Mouse (Mus musculus) CH12.LX (cell line): ENCODE measurements at regions not wholly inside any gene's neighbourhood (a gene's known extent, or its start where the extent isn't known, plus 50 kb on each side); places are given as distances from the start of the nearest gene placed in this dataset.

Experiments used
- DNase-seq: peaks from one replicate; pipeline ENCODE4 v3.0.0-alpha.2; 2013; ENCODE audit errors: extremely low read depth
- H3K27ac ChIP-seq: 2 replicates; pipeline ENCODE4 v1.5.1; 2012; ENCODE audit warnings: low read depth, mild to moderate bottlenecking, control low read depth, moderate library complexity; ENCODE audit not compliant: insufficient read depth
- H3K27me3 ChIP-seq: replicated peaks from 2 replicates; pipeline ENCODE3; 2012; ENCODE audit warnings: inconsistent platforms
- H3K36me3 ChIP-seq, 2 experiments: replicated peaks in 1 of 2; 2 replicates each; pipeline versions ENCODE3 to v1.6.1; 2012; ENCODE audit warnings: inconsistent platforms in 1 of 2, low read length in 1 of 2, mild to moderate bottlenecking in 1 of 2, mixed read lengths in 1 of 2, moderate library complexity in 1 of 2; ENCODE audit not compliant: control insufficient read depth in 1 of 2, insufficient read depth in 1 of 2
- H3K4me1 ChIP-seq, 2 experiments: 2 replicates each; pipeline ENCODE4 v1.6.1; 2012; ENCODE audit warnings: inconsistent platforms in 1 of 2, moderate library complexity in 1 of 2; ENCODE audit not compliant: insufficient read depth in 2 of 2, control insufficient read depth in 1 of 2
- H3K4me2 ChIP-seq: 2 replicates; pipeline ENCODE4 v1.6.1; 2012; ENCODE audit warnings: low read depth, mild to moderate bottlenecking, control low read depth; ENCODE audit not compliant: poor library complexity, insufficient read depth, severe bottlenecking
- H3K4me3 ChIP-seq, 3 experiments: fragments of 150-350 bp in 1 of 3; sonication (generic) in 1 of 3; replicated peaks in 1 of 3; 2 replicates each; pipeline versions ENCODE3 to v1.5.1; 2011 to 2012; ENCODE audit warnings: low read depth in 2 of 3, low read length in 2 of 3, mild to moderate bottlenecking in 2 of 3, moderate library complexity in 2 of 3, control low read depth in 1 of 3, improper control_type of control experiment in 1 of 3, inconsistent platforms in 1 of 3, mixed read lengths in 1 of 3; ENCODE audit not compliant: poor library complexity in 1 of 3
- H3K79me2 ChIP-seq: replicated peaks from 2 replicates; pipeline ENCODE4 v1.6.1; 2012; ENCODE audit warnings: mild to moderate bottlenecking, moderate library complexity; ENCODE audit not compliant: control insufficient read depth, poor library complexity, insufficient read depth, severe bottlenecking; ENCODE audit errors: extremely low read depth
- H3K9ac ChIP-seq: 2 replicates; pipeline ENCODE4 v1.6.1; 2012; ENCODE audit warnings: low read depth, mild to moderate bottlenecking, control low read depth, moderate library complexity; ENCODE audit not compliant: insufficient read depth
- H3K9me3 ChIP-seq: replicated peaks from 2 replicates; pipeline ENCODE3; 2012; ENCODE audit warnings: low read length, inconsistent platforms, mixed read lengths
- CTCF ChIP-seq, 2 experiments: IDR thresholded peaks in 1 of 2; conservative IDR thresholded peaks in 1 of 2; 2 replicates each; pipeline ENCODE4 v1.5.1; 2011 to 2012; ENCODE audit warnings: low read depth in 2 of 2, low read length in 2 of 2, improper control_type of control experiment in 1 of 2, inconsistent platforms in 1 of 2, mild to moderate bottlenecking in 1 of 2, moderate library complexity in 1 of 2
- ELF1 ChIP-seq: IDR thresholded peaks from 2 replicates; pipeline ENCODE4 v1.6.1; 2014; ENCODE audit warnings: low read depth, mild to moderate bottlenecking, inconsistent platforms, low read length, improper control_type of control experiment
- EP300 ChIP-seq: IDR thresholded peaks from 2 replicates; pipeline ENCODE4 v1.6.1; 2011; ENCODE audit warnings: low read length, improper control_type of control experiment
- IRF4 ChIP-seq: IDR thresholded peaks from 2 replicates; pipeline ENCODE4 v1.6.1; 2014; ENCODE audit warnings: low read depth, mild to moderate bottlenecking, inconsistent platforms, low read length, improper control_type of control experiment
- JUN ChIP-seq: IDR thresholded peaks from 2 replicates; pipeline ENCODE4 v1.6.1; 2011; ENCODE audit warnings: low read depth, mild to moderate bottlenecking, low read length, improper control_type of control experiment, moderate library complexity; ENCODE audit not compliant: insufficient read depth
- JUND ChIP-seq: conservative IDR thresholded peaks from 2 replicates; pipeline ENCODE4 v1.6.1; 2011; ENCODE audit warnings: low read depth, low read length, improper control_type of control experiment
- KAT2A ChIP-seq: IDR thresholded peaks from 2 replicates; pipeline ENCODE4 v1.6.1; 2012; ENCODE audit warnings: low read length, improper control_type of control experiment, inconsistent platforms; ENCODE audit not compliant: insufficient replicate concordance
- MAX ChIP-seq: IDR thresholded peaks from 2 replicates; pipeline ENCODE4 v1.6.1; 2011; ENCODE audit warnings: low read length, improper control_type of control experiment
- MAZ ChIP-seq: IDR thresholded peaks from 2 replicates; pipeline ENCODE4 v1.6.1; 2012; ENCODE audit warnings: low read depth, mild to moderate bottlenecking, inconsistent platforms, low read length, improper control_type of control experiment, moderate library complexity
- NELFE ChIP-seq: IDR thresholded peaks from 2 replicates; pipeline ENCODE4 v1.6.1; 2011; ENCODE audit warnings: low read depth, low read length, improper control_type of control experiment
- NRF1 ChIP-seq: IDR thresholded peaks from 2 replicates; pipeline ENCODE4 v1.6.1; 2014; ENCODE audit warnings: low read depth, mild to moderate bottlenecking, inconsistent platforms, low read length, improper control_type of control experiment, moderate library complexity
- POLR2A ChIP-seq: IDR thresholded peaks from 2 replicates; pipeline ENCODE4 v1.6.1; 2011; ENCODE audit warnings: low read depth, mild to moderate bottlenecking, improper control_type of control experiment, low read length
- POLR2AphosphoS2 ChIP-seq: IDR thresholded peaks from 2 replicates; pipeline ENCODE4 v1.6.1; 2011; ENCODE audit warnings: low read depth, low read length, improper control_type of control experiment
- RCOR1 ChIP-seq: conservative IDR thresholded peaks from 2 replicates; pipeline ENCODE4 v1.6.1; 2012; ENCODE audit warnings: low read depth, mild to moderate bottlenecking, inconsistent platforms, low read length, improper control_type of control experiment
- SMC3 ChIP-seq: IDR thresholded peaks from 2 replicates; pipeline ENCODE4 v1.6.1; 2011; ENCODE audit warnings: low read depth, low read length, improper control_type of control experiment
- USF1 ChIP-seq: IDR thresholded peaks from 2 replicates; pipeline ENCODE4 v1.6.1; 2014; ENCODE audit warnings: low read depth, mild to moderate bottlenecking, inconsistent platforms, low read length, improper control_type of control experiment
- USF2 ChIP-seq: conservative IDR thresholded peaks from 2 replicates; pipeline ENCODE4 v1.6.1; 2011; ENCODE audit warnings: low read depth, low read length, improper control_type of control experiment
- ZC3H11A ChIP-seq: IDR thresholded peaks from 2 replicates; pipeline ENCODE4 v1.6.1; 2012; ENCODE audit warnings: low read depth, mild to moderate bottlenecking, inconsistent platforms, low read length, improper control_type of control experiment
- dilution Hi-C: fragments of 300-500 bp; cut with MboI; formaldehyde crosslinking; loops from 2 replicates; pipeline ENCODE4 v1.14.3; 2020; ENCODE audit warnings: low sequenced_read_pairs; ENCODE audit not compliant: extremely low pct_unique_long_range_greater_than_20kb, extremely low pct_ligation_motif_present
- in situ Hi-C: fragments of 300-500 bp; cut with MboI; formaldehyde crosslinking; loops from 3 replicates; pipeline ENCODE4 v1.14.3; 2019; ENCODE audit warnings: low sequenced_read_pairs, low pct_ligation_motif_present, low pct_unique_long_range_greater_than_20kb, mixed read lengths

GRCm38 (mm10) chr4:35405301-35406006 is 179.5 kb upstream of the C9orf72 start:
- in situ Hi-C loops = no loop called here
- Histone ChIP-seq H3K27me3 (no peaks in the 10 kb centered on the region), H3K36me3 (no peaks in the 10 kb centered on the region), H3K27ac (no peak overlapping the region), H3K4me3 (no peak overlapping the region), H3K9ac (no peak overlapping the region), H3K9me3 (no peaks in the 10 kb centered on the region), H3K4me1 (peaks cover 0 to 7% of the 10 kb centered on the region in 2 experiments; a peak in 1 of 4 replicates), H3K79me2 (no peaks in the 10 kb centered on the region), H3K4me2 (no peak overlapping the region)
- dilution Hi-C loops = no loop called here
- TF ChIP-seq USF2 = no peak
- no peak for TF ChIP-seq MAZ
- no peak for TF ChIP-seq KAT2A
- no peak for TF ChIP-seq JUND
- no peak for TF ChIP-seq JUN
- no peak for TF ChIP-seq USF1
- TF ChIP-seq RCOR1 = no peak
- no peak for TF ChIP-seq IRF4
- no peak for DNase-seq

- H3K36me3 ChIP-seq = no peaks in the 10 kb centered on the region
- H3K4me2 ChIP-seq = no peak overlapping the region
- dilution Hi-C loops = no loop called here
Measured at GRCm38 (mm10) chr4:35404068-35404467, 178.1 kb upstream of the C9orf72 start.

More at GRCm38 (mm10) chr4:35404068-35404467, 178.1 kb upstream of the C9orf72 start:
- H3K4me1 ChIP-seq = peaks cover 0 to 7% of the 10 kb centered on the region in 2 experiments; a peak in 1 of 4 replicates
- DNase-seq = no peak
- H3K9me3 ChIP-seq = no peaks in the 10 kb centered on the region
- peaks cover 1% of the 10 kb centered on the region for H3K27me3 ChIP-seq
- H3K27ac ChIP-seq = no peak overlapping the region
- in situ Hi-C loops = no loop called here
- TF ChIP-seq NELFE = no peak
- TF ChIP-seq KAT2A = no peak
- no peak for TF ChIP-seq MAX
- TF ChIP-seq SMC3 = no peak
- TF ChIP-seq IRF4 = no peak
- no peak for TF ChIP-seq ELF1
- no peak for TF ChIP-seq USF1
- no peak for TF ChIP-seq POLR2AphosphoS2
- TF ChIP-seq ZC3H11A = no peak
- TF ChIP-seq CTCF (conservative IDR thresholded peaks at IDR 0.05 in 1 of 2, IDR thresholded peaks at IDR 0.05 in 1 of 2; ENCODE audit: low read depth in 2 of 2, low read length in 2 of 2) = no peak
- no peak for TF ChIP-seq EP300
- no peak for TF ChIP-seq NRF1
- TF ChIP-seq POLR2A = no peak
- no peak overlapping the region for H3K9ac ChIP-seq
- H3K79me2 ChIP-seq = no peaks in the 10 kb centered on the region
- H3K4me3 ChIP-seq = no peak overlapping the region
